Mouse (Mus musculus) mesoderm, embryonic 11.5 days (tissue): ENCODE data around the gene Sh3kbp1.

ENCODE experiments used
- DNase-seq: peaks from one replicate; pipeline ENCODE4 v3.0.0-alpha.2; 2012; ENCODE audit warnings: low read depth, low spot score

Gene Sh3kbp1

DNA sequence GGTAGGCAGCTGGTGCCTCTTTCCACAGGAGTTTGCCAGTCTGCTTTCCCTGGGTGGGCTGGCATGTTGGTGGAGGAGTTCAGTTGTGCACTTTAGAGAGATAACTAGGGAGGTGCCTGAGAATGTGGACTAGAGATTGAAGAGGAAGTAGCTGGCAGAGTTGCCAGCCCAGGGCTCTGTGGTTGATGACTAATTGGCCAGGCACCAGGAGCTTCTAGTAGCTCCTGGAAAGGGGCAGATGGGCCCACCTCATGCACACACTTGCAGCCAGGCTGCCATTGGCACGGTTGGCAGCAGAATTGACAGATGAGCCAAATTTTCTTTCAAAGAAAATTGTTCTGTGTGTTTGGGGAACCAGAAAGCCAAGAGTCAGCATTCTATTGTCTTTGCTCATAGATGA is 210.3 kb downstream of the Sh3kbp1 start:
- DNase-seq = no peak

- no peak for DNase-seq
These were observed 212.7 kb downstream of the Sh3kbp1 start for GRCm38 (mm10) chrX:159839786-159840185.

GRCm38 (mm10) chrX:159840225-159840624 is 213.2 kb downstream of the Sh3kbp1 start:
- no peak for DNase-seq

GRCm38 (mm10) chrX:159850722-159851121 is 223.7 kb downstream of the Sh3kbp1 start:
- DNase-seq = no peak

- DNase-seq = no peak
These were observed 229.8 kb downstream of the Sh3kbp1 start for GRCm38 (mm10) chrX:159856866-159857265.

GRCm38 (mm10) chrX:159858126-159858525 is 231.1 kb downstream of the Sh3kbp1 start:
- DNase-seq = no peak

DNA sequence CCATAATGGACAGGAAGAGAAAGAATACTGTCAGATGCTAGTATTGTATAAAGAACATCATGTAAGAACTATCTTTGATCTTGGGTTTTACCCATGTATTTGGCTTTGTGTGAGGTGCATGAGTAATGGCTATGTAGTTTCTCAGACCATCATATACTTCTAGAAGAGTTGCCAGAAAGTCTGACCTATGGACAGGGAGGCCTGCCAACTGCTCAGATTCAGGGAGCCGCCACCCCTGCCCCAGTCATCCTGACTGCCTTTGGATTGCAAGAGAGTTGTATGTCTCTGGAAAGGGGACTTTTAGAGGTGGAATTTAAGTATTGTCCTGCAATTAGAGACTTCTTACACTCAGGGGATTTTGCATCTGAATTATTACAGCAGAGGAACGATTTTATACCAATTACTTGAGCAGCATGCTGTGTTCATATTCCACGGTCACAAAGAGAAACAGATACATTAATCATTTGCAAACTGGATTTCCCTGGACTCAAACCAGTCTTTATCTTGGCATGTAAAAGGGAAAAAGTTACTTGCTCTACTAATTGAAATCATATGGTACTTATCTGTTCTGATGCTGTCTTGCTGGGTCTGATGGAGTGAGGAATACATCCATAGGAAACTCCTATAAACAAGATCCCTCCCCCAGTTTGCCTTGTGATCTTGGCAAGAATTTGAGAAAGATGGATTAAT is 233.9 kb downstream of the Sh3kbp1 start:
- DNase-seq = no peak

DNA sequence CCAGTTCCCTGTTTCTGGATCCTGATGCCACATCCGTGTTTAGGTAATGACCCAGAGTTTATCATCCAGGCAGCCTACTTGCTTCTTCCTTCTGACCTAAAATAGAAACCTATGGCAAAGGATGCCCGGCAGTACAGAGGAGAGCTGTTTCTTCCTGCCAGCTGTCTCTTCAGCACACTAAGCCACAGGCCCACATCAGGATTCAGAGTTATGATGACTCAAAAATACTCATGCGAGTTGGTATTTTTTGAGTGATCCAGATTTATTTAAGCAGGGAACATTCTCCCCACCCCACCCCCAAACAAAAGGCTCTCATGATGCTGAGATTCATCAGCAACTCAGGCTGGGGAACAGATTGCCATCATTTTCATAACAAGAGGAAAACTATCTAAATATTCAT is 240.6 kb downstream of the Sh3kbp1 start:
- no peak for DNase-seq

GRCm38 (mm10) chrX:159872521-159872920 is 245.4 kb downstream of the Sh3kbp1 start:
- no peak for DNase-seq

GRCm38 (mm10) chrX:159877770-159878169 is 250.7 kb downstream of the Sh3kbp1 start:
- no peak for DNase-seq

DNA sequence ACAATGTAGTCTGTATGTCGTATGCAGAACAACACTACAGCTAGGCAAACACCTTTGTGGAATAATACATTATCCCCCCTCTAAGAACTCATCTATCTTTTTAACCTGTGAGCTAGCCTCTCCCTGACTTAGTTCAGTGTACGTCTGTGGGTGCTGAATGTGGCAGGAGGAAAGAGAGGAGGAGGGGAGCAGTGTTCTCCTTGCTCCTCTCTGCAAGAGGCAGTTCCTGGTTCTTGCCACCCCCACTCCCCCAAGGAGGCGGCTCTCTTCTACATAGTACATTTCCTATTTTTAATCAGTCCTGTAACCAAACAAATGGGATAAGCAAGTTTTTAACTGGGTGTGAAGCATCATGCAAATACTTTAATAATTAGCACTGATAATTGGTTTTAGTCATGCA is 252.4 kb downstream of the Sh3kbp1 start:
- no peak for DNase-seq

GRCm38 (mm10) chrX:159881576-159881975 is 254.5 kb downstream of the Sh3kbp1 start:
- no peak for DNase-seq

- no peak for DNase-seq
These were observed 269.5 kb downstream of the Sh3kbp1 start for GRCm38 (mm10) chrX:159896536-159896935.

GRCm38 (mm10) chrX:159898110-159898509 is 271.0 kb downstream of the Sh3kbp1 start:
- no peak for DNase-seq

- no peak for DNase-seq
These were observed 272.0 kb downstream of the Sh3kbp1 start for GRCm38 (mm10) chrX:159899121-159899520.

GRCm38 (mm10) chrX:159903421-159903820 is 276.3 kb downstream of the Sh3kbp1 start:
- no peak for DNase-seq

DNA sequence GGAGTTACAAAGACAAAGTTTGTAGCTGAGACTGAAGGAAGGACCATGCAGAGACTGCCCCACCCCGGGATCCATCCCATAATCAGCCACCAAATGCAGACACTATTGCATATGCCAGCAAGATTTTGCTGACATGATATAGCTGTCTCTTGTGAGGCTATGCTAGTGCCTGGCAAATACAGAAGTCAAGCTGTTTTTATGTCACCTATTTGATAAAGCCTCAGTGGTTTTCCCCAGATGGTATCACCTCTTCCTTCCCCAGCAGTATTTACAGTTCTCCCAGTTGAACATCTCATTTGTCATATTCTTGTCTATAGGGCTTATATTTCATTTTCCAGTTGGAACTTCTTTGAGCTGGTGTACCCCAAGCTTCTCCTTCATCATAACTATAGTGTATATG is 280.6 kb downstream of the Sh3kbp1 start:
- no peak for DNase-seq

DNA sequence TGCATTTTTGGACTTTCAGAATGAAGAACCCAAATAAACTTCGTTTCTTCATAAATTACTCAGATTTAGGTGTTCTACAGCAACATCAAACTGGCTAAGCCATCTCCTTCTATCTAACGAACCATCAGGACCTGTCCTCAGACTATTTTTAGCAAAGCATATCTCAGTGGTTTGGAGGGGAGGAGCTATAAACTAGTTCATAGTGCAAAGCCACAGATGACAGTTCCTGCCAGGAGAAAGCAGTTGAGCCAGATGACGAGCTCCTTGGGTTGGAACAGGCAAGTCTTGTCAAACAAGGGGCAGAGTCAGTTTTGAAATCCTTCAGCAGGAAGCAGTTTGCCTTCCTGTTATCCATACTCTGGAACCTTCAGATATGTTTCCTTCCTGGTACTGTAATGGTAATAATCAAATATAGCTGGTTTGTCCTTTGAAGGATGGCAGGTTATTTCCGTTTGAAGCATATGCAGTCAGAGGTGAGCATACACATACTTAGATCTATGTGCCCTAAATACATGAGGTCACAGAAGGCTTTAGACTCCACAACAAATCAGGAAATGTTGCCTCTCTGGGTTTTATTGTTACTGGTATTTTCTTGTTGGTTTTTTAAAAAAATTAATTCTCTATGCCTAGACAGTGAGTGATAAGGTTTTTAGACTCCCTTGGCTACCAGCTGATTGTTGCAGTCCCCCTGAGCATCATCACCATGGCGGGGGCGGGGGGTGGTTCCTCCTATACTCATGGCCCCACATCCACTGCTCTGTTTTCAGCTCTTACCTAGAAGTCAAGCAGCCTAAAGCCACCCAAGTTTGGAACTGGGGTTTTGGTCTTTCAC is 282.6 kb downstream of the Sh3kbp1 start:
- no peak for DNase-seq

- no peak for DNase-seq
These were observed 283.5 kb downstream of the Sh3kbp1 start for GRCm38 (mm10) chrX:159910600-159910999.

DNA sequence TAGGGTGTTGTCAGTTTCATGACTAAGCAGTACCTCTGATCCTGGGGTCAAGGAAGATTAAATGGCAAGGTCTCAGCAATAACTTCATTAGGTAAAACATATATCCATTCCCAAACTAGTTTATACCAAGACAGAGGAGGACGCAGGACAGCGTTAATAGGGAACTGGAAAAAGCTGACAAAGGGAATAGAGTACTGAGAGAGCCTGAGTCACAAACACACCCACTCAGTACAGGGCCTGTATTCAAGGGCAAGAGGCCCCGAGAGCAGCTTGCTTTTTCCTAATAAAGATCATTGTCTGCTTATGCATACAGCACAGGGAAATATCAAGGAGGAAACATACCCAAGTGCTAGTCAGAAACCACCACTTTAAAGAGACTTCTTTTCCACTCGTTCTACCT is 284.5 kb downstream of the Sh3kbp1 start:
- no peak for DNase-seq

DNA sequence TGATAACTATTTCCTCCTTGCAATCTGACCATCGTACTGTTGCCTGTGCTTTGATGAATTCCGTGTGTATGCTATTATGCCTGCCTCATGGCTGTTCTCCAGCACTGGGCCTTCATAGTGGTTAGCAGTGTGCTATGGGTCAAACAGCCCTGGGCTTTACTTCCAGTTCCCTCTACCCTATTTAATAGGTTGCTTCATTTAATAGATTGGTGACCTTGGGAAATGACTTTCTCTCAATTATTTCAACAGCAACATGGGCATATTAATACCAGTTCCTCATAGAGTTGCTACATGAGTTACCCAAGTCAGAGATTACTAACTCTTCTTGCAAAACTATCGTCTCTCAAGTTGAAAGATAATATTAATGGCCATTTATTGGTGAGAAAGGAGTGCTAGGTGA is 285.0 kb downstream of the Sh3kbp1 start:
- no peak for DNase-seq

DNA sequence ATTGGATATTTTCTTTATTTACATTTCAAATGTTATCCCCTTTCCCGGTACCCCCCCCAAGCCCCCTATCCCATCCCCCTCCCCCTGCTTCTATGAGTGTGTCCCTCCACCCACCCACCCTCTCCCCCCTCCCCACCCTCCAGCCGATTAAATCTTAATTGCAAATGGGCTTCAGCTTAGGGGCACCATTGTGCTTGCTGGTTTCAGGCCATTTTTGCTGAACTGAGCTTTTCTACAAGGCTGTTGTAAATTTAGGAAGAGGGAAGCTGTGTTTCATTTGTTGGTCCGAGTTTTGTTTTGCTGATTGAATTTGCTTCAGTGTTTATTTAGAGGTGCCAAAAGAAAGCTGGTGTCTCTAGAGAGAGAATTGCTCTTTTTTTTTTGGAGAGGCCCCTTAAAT is 286.4 kb downstream of the Sh3kbp1 start:
- DNase-seq = no peak

DNA sequence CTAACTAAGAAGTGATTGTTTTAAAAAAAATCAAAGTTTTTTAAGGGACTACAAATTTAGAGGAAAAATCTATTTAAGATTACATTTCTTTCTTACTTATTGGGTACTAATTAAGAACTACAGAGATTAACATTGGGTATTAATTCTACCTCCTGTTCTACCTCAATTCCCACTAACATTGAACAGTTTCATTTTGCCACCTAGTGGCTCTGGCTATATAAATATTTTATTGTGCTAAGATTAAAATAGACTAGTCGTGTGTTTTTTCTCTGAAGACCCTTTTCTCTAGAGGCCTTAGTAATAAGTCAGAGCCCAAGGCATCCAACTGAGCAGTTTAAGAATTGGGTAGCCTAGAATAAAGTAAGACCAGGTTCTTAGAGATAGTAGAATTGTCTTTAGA is 288.1 kb downstream of the Sh3kbp1 start:
- no peak for DNase-seq
